Mouse (Mus musculus) embryonic facial prominence, embryonic 12.5 days (tissue): Measurements from ENCODE around the gene Mapre3. TPM values are rescaled to one million over a fixed set of nuclear protein-coding genes. Genes with fewer than 3 reads are reported as not detected.

Experiments used
- ATAC-seq: fragments of 200-750 bp; cut with Nextera tagmentation; 2 replicates; pipeline ENCODE4 v1.8.0; 2017; ENCODE audit not compliant: insufficient number of reproducible peaks, insufficient read depth, low FRiP score, low TSS enrichment
- H3K27ac ChIP-seq: fragments of 300-500 bp; sonication (generic); 2 replicates; pipeline ENCODE4 v1.5.1; 2016; ENCODE audit warnings: mild to moderate bottlenecking
- H3K27me3 ChIP-seq: fragments of 300-500 bp; sonication (generic); 2 replicates; pipeline ENCODE4 v1.6.1; 2016; ENCODE audit warnings: mild to moderate bottlenecking, moderate library complexity
- H3K36me3 ChIP-seq: fragments of 300-500 bp; sonication (generic); 2 replicates; pipeline ENCODE4 v1.6.1; 2016; ENCODE audit warnings: mild to moderate bottlenecking
- H3K4me1 ChIP-seq: fragments of 300-500 bp; sonication (generic); 2 replicates; pipeline ENCODE4 v1.6.1; 2016
- H3K4me2 ChIP-seq: fragments of 300-500 bp; sonication (generic); replicated peaks from 2 replicates; pipeline ENCODE4 v1.6.1; 2016; ENCODE audit warnings: mild to moderate bottlenecking, moderate library complexity
- H3K4me3 ChIP-seq: fragments of 300-500 bp; sonication (generic); 2 replicates; pipeline ENCODE4 v1.5.1; 2016; ENCODE audit warnings: mild to moderate bottlenecking
- H3K9ac ChIP-seq: fragments of 300-500 bp; sonication (generic); 2 replicates; pipeline ENCODE4 v1.6.1; 2016; ENCODE audit warnings: mild to moderate bottlenecking, moderate library complexity
- H3K9me3 ChIP-seq: fragments of 300-500 bp; sonication (generic); 2 replicates; pipeline ENCODE4 v1.6.1; 2016; ENCODE audit warnings: mild to moderate bottlenecking, moderate library complexity
- WGBS: fragments of 180-500 bp; shearing (Covaris S2); methylation state at CpG from one replicate; pipeline ENCODE4 v1.1.7; 2016; 5-methylcytosine and 5-hydroxymethylcytosine counted together
- polyA plus RNA-seq: library from polyadenylated mRNA; unstranded; fragments of >200 nt; fragmentation: Nextera tagmentation; extraction: Ambion mirVana; gene quantifications from 2 replicates; pipeline ENCODE4 v1.2.1, GENCODE M21; 2016

Mapre3 gene
- polyA plus RNA-seq, 1 experiment from 2014 or later, result 29.3 TPM

DNA sequence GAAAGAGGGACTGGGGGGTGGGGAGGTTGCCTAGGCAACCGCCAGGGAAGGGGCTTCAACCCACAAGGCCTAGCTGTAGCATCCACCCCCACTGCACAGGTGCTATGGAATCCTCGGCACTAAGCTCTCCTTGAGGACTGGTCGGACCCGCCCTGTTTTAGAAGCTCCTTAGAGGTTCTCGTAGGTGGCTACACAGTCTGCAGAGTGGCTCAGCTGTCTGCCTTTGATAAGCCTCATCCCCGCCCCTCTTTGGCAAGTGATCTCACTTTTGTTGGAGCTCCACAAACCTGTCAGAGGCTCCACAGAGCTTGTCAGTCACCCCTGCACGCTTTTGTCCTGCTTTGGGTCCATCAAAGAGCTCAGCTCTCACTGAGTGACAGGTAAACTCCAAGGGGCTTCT is 17.0 kb upstream of the Mapre3 start:
- WGBS, result 58% methylated on average over 7 of the region's 7 CpGs
- Histone ChIP-seq H3K4me2 (no peak overlapping the region), H3K27ac (no peak overlapping the region; the same call in 1 of the 2 replicates), H3K27me3 (no peaks in the 10 kb centered on the region), H3K36me3 (no peaks in the 10 kb centered on the region), H3K4me1 (no peaks in the 10 kb centered on the region), H3K4me3 (no peak overlapping the region), H3K9me3 (no peaks in the 10 kb centered on the region), H3K9ac (no peak overlapping the region)
- ATAC-seq, result no peak; the same call in 1 of the 2 replicates

DNA sequence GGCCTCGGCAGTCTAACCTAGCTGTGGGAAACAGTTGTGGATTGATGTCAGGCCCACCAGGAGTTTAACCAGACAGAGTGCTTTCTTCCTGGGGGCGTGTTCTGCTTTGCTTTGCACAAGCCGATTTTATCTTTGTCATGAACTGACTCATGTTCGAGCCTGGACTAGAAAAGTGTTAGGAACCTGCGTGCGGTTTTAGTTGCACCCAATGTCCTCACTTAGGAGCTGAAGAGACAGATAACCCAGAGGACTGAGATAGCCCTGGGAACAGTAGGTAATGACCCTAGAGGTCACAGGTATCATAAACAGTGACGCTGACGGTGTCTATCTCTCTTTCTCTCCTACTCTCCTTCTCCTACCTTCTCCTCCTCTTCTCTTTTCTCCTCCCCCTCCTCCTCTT is 16.5 kb upstream of the Mapre3 start:
- Histone ChIP-seq H3K36me3 (no peaks in the 10 kb centered on the region), H3K27ac (no peak overlapping the region)
- WGBS, result 77% methylated on average over 8 of the region's 8 CpGs

GRCm38 (mm10) chr5:30798965-30799364 is 15.5 kb upstream of the Mapre3 start:
- 73% methylated on average over 6 of the region's 6 CpGs for WGBS
- H3K4me2 ChIP-seq, result no peak overlapping the region
- no peak overlapping the region for H3K27ac ChIP-seq
- H3K4me1 ChIP-seq, result no peaks in the 10 kb centered on the region
- no peak overlapping the region for H3K4me3 ChIP-seq
- no peaks in the 10 kb centered on the region for H3K9me3 ChIP-seq
- H3K27me3 ChIP-seq, result no peaks in the 10 kb centered on the region
- ATAC-seq, result no peak
- no peak overlapping the region for H3K9ac ChIP-seq
- no peaks in the 10 kb centered on the region for H3K36me3 ChIP-seq

More for the DNA sequence above, 16.5 kb upstream of the Mapre3 start:
- Histone ChIP-seq H3K4me3 (no peak overlapping the region), H3K9ac (no peak overlapping the region), H3K27me3 (no peaks in the 10 kb centered on the region), H3K4me1 (no peaks in the 10 kb centered on the region), H3K4me2 (no peak overlapping the region), H3K9me3 (no peaks in the 10 kb centered on the region)
- ATAC-seq, result no peak

DNA sequence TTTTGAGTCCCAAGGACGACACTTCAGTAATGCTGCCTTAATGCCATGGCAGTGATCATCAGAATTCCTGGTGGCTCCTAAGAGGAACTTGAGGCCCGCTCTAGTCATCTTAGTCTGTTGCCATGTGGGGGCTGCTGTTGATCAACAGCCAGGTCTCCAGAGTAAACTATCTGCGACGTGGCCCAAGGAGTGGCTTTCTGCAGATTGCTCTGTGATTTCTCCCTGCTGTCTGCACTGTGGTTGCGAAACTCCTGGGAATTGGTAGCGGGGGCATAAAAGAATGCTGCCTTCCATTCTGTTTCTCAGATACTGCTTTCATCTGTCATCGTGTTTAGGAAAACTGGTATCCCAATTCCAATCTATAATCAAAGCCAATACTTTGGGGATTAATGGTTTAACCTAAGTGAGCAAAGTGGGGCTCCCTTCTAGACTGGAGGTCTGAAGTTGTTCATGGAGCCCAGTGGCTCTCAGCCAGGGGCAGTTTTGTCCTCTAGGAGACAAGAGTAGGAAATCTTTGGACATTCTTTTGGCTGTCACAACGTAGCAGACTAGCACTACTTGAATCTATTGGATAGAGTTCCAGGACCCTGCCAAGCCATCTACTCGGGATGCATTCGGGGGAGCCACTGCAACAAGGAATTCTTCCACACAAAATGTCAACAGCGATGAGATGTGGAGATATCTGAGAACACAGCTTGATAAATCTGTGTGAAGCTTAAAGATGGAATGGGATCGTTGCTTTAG is 11.5 kb upstream of the Mapre3 start:
- 80% methylated on average over 12 of the region's 12 CpGs for WGBS
- Histone ChIP-seq H3K4me2 (no peak overlapping the region), H3K27me3 (no peaks in the 10 kb centered on the region), H3K4me1 (no peaks in the 10 kb centered on the region), H3K27ac (no peak overlapping the region), H3K4me3 (no peak overlapping the region), H3K36me3 (no peaks in the 10 kb centered on the region), H3K9ac (no peak overlapping the region), H3K9me3 (no peaks in the 10 kb centered on the region)
- no peak for ATAC-seq

DNA sequence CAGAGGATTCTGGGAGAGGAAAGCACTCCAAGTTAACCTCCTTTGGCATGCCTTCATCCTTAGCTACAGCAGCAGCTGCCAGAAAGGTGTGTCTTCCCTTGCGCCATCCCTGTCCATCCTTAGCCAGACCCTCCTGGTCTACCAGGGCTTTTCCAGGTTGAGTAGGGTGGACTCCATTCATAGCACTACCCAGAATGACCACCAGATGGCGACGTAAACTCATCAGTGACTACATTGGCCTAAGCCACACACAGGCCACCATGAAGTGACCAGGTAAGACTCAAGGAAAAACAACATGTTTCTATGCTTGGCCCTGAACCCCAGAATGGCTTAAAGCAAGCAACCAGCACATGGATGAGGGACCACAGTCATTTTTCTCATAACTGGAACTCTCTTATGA is 8.3 kb upstream of the Mapre3 start:
- 5% methylated on average over 3 of the region's 3 CpGs for WGBS
- Histone ChIP-seq H3K4me3 (no peak overlapping the region), H3K27ac (no peak overlapping the region), H3K9ac (no peak overlapping the region), H3K4me2 (no peak overlapping the region), H3K4me1 (no peaks in the 10 kb centered on the region), H3K9me3 (no peaks in the 10 kb centered on the region), H3K27me3 (no peaks in the 10 kb centered on the region), H3K36me3 (no peaks in the 10 kb centered on the region)
- ATAC-seq, result peak; percentile 65; the same call in 1 of the 2 replicates

- Histone ChIP-seq H3K4me3 (peak overlapping the region; percentile 85), H3K9ac (peak overlapping the region; percentile 89), H3K4me1 (peaks cover 18% of the 10 kb centered on the region), H3K36me3 (no peaks in the 10 kb centered on the region), H3K4me2 (peak overlapping the region; percentile 71), H3K9me3 (no peaks in the 10 kb centered on the region), H3K27ac (no peak overlapping the region), H3K27me3 (no peaks in the 10 kb centered on the region)
- peak; percentile 69; the same call in 1 of the 2 replicates for ATAC-seq
- WGBS, result 2% methylated on average over 7 of the region's 7 CpGs
These were observed 652 bp downstream of the Mapre3 start for GRCm38 (mm10) chr5:30815120-30815465.

DNA sequence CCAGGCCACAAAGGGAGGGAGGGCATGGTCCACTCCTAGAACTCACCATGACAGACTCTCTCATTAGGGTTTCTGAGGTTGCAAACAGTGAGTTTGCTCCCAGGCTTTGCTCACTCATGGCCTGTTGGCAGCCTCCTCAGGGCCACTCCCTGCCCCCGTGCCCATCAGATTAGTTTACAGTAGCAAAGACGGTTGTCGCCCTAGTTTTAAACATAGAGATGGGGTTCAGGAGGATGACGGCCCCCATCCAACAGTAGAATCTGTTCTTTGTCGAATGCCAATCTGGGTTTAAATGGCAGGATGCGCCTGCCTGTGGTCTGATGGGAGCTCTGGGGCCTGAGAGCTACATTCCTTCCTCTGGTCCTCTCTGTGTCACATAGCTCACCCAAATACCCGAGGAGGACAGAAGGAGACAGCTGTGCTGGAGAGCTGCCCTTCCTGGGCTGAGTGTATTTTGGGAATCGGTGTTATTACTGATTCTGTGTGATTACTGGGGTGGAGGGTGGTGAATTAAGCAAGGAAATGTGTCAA is 1.9 kb downstream of the Mapre3 start:
- WGBS, result 75% methylated on average over 8 of the region's 8 CpGs
- peak overlapping the region; percentile 21; the same call in 1 of the 2 replicates for H3K4me2 ChIP-seq

GRCm38 (mm10) chr5:30818758-30819309 is 4.4 kb downstream of the Mapre3 start:
- peaks cover 18% of the 10 kb centered on the region for H3K4me1 ChIP-seq
- no peaks in the 10 kb centered on the region for H3K27me3 ChIP-seq
- H3K9ac ChIP-seq, result no peak overlapping the region
- no peak overlapping the region for H3K4me3 ChIP-seq
- no peak overlapping the region for H3K4me2 ChIP-seq
- no peak overlapping the region for H3K27ac ChIP-seq
- WGBS, result 84% methylated on average over 8 of the region's 8 CpGs
- no peaks in the 10 kb centered on the region for H3K36me3 ChIP-seq
- no peaks in the 10 kb centered on the region for H3K9me3 ChIP-seq
- ATAC-seq, result no peak

More for the DNA sequence above, 1.9 kb downstream of the Mapre3 start:
- no peaks in the 10 kb centered on the region for H3K36me3 ChIP-seq
- H3K4me1 ChIP-seq, result peaks cover 18% of the 10 kb centered on the region
- no peaks in the 10 kb centered on the region for H3K9me3 ChIP-seq
- ATAC-seq, result no peak
- no peak overlapping the region for H3K27ac ChIP-seq
- H3K9ac ChIP-seq, result peak overlapping the region; percentile 24; the same call in 1 of the 2 replicates
- no peak overlapping the region for H3K4me3 ChIP-seq
- H3K27me3 ChIP-seq, result no peaks in the 10 kb centered on the region

DNA sequence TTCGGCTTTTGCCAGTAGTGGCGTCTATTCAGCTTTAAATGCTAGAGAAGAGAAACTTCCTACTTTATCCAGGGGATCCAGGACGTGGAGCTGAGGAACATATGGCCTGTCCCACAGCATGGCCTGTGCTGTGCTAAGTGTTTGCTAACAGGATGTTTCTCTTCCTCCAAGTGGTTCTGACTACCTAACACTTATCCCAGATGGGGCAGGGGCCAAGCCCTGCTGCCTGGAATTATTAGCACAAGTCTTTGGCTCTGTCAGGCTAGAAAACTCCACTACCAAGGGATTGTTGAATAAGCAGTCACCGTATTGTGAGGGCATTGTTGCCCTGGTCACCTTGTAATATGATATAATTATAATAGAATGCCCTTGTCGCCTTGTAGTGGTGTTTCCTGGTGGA is 8.2 kb downstream of the Mapre3 start:
- no peak for ATAC-seq
- H3K27ac ChIP-seq, result no peak overlapping the region
- H3K4me1 ChIP-seq, result no peaks in the 10 kb centered on the region
- 74% methylated on average over 5 of the region's 5 CpGs for WGBS
- H3K9ac ChIP-seq, result no peak overlapping the region
- no peaks in the 10 kb centered on the region for H3K36me3 ChIP-seq
- no peaks in the 10 kb centered on the region for H3K27me3 ChIP-seq
- H3K9me3 ChIP-seq, result no peaks in the 10 kb centered on the region
- no peak overlapping the region for H3K4me2 ChIP-seq
- no peak overlapping the region for H3K4me3 ChIP-seq

- no peaks in the 10 kb centered on the region for H3K36me3 ChIP-seq
- no peaks in the 10 kb centered on the region for H3K9me3 ChIP-seq
- no peak overlapping the region for H3K9ac ChIP-seq
- no peak overlapping the region for H3K27ac ChIP-seq
- no peak overlapping the region for H3K4me2 ChIP-seq
- H3K4me3 ChIP-seq, result no peak overlapping the region
- H3K4me1 ChIP-seq, result no peaks in the 10 kb centered on the region
- 78% methylated on average over 3 of the region's 3 CpGs for WGBS
- H3K27me3 ChIP-seq, result no peaks in the 10 kb centered on the region
- ATAC-seq, result no peak
These were observed 8.7 kb downstream of the Mapre3 start for GRCm38 (mm10) chr5:30823091-30823490.

DNA sequence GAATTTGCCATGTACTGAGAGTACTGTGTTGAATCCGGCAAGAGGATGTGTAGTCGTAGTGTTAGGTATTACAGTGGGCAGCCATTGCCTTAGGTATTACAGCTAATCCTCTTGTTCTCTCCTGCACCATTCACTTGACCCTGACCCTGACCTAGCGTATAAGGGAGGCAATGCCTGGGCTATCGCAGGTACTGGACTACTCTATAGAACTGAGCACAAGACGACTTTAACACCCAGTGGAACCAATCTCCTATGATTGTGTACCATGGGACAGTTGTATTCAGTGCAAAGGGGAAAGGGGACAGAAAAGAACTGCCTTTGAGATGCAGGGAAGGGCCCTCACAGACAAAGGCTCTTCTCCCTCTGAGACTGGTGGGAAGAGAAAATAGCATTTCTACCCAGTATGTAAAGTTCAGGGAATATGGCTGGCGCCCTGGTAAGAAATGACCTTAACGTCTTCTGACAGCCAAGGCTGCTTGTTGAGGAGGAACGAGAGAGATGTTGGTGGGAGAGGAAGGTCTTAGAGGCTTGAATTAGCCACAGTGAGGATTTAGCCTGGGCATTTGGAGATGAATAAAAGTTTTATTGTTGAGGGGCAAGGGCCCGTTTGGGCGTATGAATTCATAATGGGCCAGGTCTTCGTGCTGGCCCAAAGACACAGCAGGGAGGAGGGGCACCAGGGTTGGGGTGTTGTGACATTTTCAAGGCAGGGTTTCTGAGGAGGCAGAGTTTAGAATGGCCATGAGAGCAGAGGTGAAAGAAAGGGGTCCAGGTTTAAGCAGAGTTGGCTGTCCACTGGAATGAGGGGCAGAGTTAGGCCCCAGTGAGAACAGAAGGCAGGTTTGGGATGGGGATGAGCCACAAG is 9.9 kb downstream of the Mapre3 start:
- Histone ChIP-seq H3K27ac (no peak overlapping the region), H3K4me3 (no peak overlapping the region), H3K4me1 (no peaks in the 10 kb centered on the region), H3K4me2 (no peak overlapping the region), H3K27me3 (no peaks in the 10 kb centered on the region), H3K9me3 (no peaks in the 10 kb centered on the region), H3K9ac (no peak overlapping the region), H3K36me3 (no peaks in the 10 kb centered on the region)
- no peak for ATAC-seq
- WGBS, result 75% methylated on average over 11 of the region's 11 CpGs
